28 mouse cellular contexts compared by ENCODE assay signal in genomic region chr11:11519255-11520243, GRCm38 (mm10). TPM values are rescaled to one million over a fixed set of nuclear protein-coding genes. Genes with fewer than 3 reads are reported as not detected.
A peak's percentile ranks its signal among the peaks of the same experiment; 100 is the strongest.
DNase-seq lines count a peak whose midpoint lies in the region; TF ChIP-seq lines count a peak whose summit lies in the region.
"Had no signal": no experiment of that assay in that cellular context is flagged by ENCODE, and none has a peak within 500 bp of the region (broad histone marks: within the 10 kb centered on the region; RNA-seq: fewer than 3 reads in every experiment).

No protein-coding gene starts in this region.

- H3K9ac ChIP-seq in CH12.LX (ENCODE audit: insufficient read depth, low read depth) = peak overlapping the region; percentile 51
- H3K9ac ChIP-seq: limb, embryonic 15.5 days; liver, embryonic 14.5 days; lung, embryonic 14.5 days had no signal

- dilution Hi-C loops in CH12.LX (cut with MboI; ENCODE audit: extremely low pct_ligation_motif_present, extremely low pct_unique_long_range_greater_than_20kb, low sequenced_read_pairs) = no loop called here

- in situ Hi-C loops in CH12.LX (cut with MboI; ENCODE audit: low pct_ligation_motif_present, low pct_unique_long_range_greater_than_20kb, low sequenced_read_pairs) = no loop called here

- H3K9me3 ChIP-seq in CH12.LX (replicated peaks; ENCODE audit: low read length) = peaks cover 7% of the 10 kb centered on the region
- H3K9me3 ChIP-seq: limb, embryonic 10.5 days; limb, embryonic 15.5 days had no signal

- no peaks in the 10 kb centered on the region for H3K27me3 ChIP-seq in CH12.LX (replicated peaks)
- H3K27me3 ChIP-seq: limb, embryonic 15.5 days had no signal

- no peak for TF ChIP-seq POLR2A in CH12.LX (IDR thresholded peaks at IDR 0.05; ENCODE audit: low read depth, low read length)

- H3K79me2 ChIP-seq in CH12.LX (replicated peaks; ENCODE audit: control insufficient read depth, extremely low read depth, insufficient read depth, poor library complexity, severe bottlenecking) = no peaks in the 10 kb centered on the region

- peak; percentile 49 to 51 for DNase-seq in spleen, postnatal 36 days (ENCODE audit: low spot score in 2 of 2)
- DNase-seq in spleen, adult 12 weeks (ENCODE audit: low spot score) = no peak
- DNase-seq in CH12.LX (ENCODE audit: extremely low read depth) = no peak
- DNase-seq in induced T-regulatory cell, adult 2 months (ENCODE audit: low read depth) = peak; percentile 70
- no peak for DNase-seq in layer of hippocampus, postnatal 14 days (ENCODE audit: low spot score in 2 of 2)
- no peak for DNase-seq in heart, adult 18-20 months
- DNase-seq in cerebellum, postnatal 4 days (ENCODE audit: low spot score in 2 of 2) = no peak
- DNase-seq: adrenal gland, adult 2 months; adrenal gland, postnatal 36 days; cerebellum, adult 8-10 months; gastrocnemius, postnatal 10 days; heart, postnatal 14 days; kidney, adult 9 months; kidney, postnatal 10 days; lung, embryonic 14.5 days; lung, postnatal 14 days; retina, postnatal 1 day; right cerebral cortex, postnatal 14 days had no signal

- no peaks in the 10 kb centered on the region for H3K36me3 ChIP-seq in CH12.LX (replicated peaks in 1 of 2; ENCODE audit: control insufficient read depth in 1 of 2, insufficient read depth in 1 of 2, low read length in 1 of 2)
- H3K36me3 ChIP-seq: limb, embryonic 10.5 days; limb, embryonic 15.5 days had no signal

- H3K4me1 ChIP-seq in CH12.LX (ENCODE audit: control insufficient read depth in 1 of 2, insufficient read depth in 2 of 2) = peaks cover 28 to 81% of the 10 kb centered on the region in 2 experiments
- H3K4me1 ChIP-seq: limb, embryonic 10.5 days; limb, embryonic 15.5 days had no signal

- no peak for TF ChIP-seq CTCF in CH12.LX (conservative IDR thresholded peaks at IDR 0.05 in 1 of 2, IDR thresholded peaks at IDR 0.05 in 1 of 2; ENCODE audit: low read depth in 2 of 2, low read length in 2 of 2)

- H3K4me2 ChIP-seq in CH12.LX (ENCODE audit: insufficient read depth, low read depth, poor library complexity, severe bottlenecking) = no peak overlapping the region
- H3K4me2 ChIP-seq: limb, embryonic 15.5 days; lung, embryonic 14.5 days; midbrain, embryonic 11.5 days had no signal

- no peak overlapping the region for H3K27ac ChIP-seq in CH12.LX (ENCODE audit: insufficient read depth, low read depth)
- H3K27ac ChIP-seq: limb, embryonic 10.5 days; limb, embryonic 15.5 days; liver, embryonic 14.5 days had no signal

- no peak overlapping the region for H3K4me3 ChIP-seq in CH12.LX (replicated peaks in 1 of 3; ENCODE audit: low read depth in 2 of 3, low read length in 2 of 3, poor library complexity in 1 of 3)
- H3K4me3 ChIP-seq: erythroblast, embryonic 14.5 days; limb, embryonic 10.5 days; limb, embryonic 15.5 days had no signal

- no peak for TF ChIP-seq RAD21 in CH12.LX (IDR thresholded peaks at IDR 0.05; ENCODE audit: low read depth, low read length)

- no peak for TF ChIP-seq EP300 in CH12.LX (IDR thresholded peaks at IDR 0.05; ENCODE audit: low read length)

TF ChIP-seq in CH12.LX, 34 proteins besides CTCF, POLR2A, EP300 and RAD21:
- TF ChIP-seq MEF2A (IDR thresholded peaks at IDR 0.05; ENCODE audit: borderline replicate concordance, low read depth, low read length) (peak; percentile 62), MAFK (IDR thresholded peaks at IDR 0.05; ENCODE audit: insufficient replicate concordance, low read length) (no peak), HCFC1 (IDR thresholded peaks at IDR 0.05; ENCODE audit: low read depth, low read length) (no peak), BHLHE40 (IDR thresholded peaks at IDR 0.05; ENCODE audit: low read depth, low read length) (peak; percentile 61)

RNA-seq across cellular contexts. Expression of gene Zpbp, which starts 57.3 kb away (rescaled TPM):
- total RNA-seq in CH12.LX (2012; rRNA removed) (0.34 TPM in 2 replicates), CH12.LX (2014; rRNA removed) (0.62 and 0.66 TPM in 2 replicates)
- 0.25 and 0.50 TPM in 2 replicates for polyA plus RNA-seq in CH12.LX (2012; ENCODE audit: insufficient read length, low read depth)
- total RNA-seq in layer of hippocampus, postnatal 14 days (2021) = 1 to 10 TPM in 1 of 2 experiments, under 1 TPM in 1; 0.88 to 1.1 TPM
- total RNA-seq in heart, adult 18-20 months (2021) = under 1 TPM; 0.57 to 0.80 TPM
- polyA plus RNA-seq: erythroblast, embryonic 14.5 days; small intestine, adult 2 months had no signal

RNA-seq across cellular contexts. Expression of gene Spata48, which starts 57.7 kb away (rescaled TPM):
- total RNA-seq in CH12.LX (2012; rRNA removed) (0.42 and 1.5 TPM in 2 replicates), CH12.LX (2014; rRNA removed) (0.22 and 0.51 TPM in 2 replicates)
- polyA plus RNA-seq in CH12.LX (2012; ENCODE audit: insufficient read length, low read depth) = 0.35 and 0.44 TPM in 2 replicates
- 1 to 10 TPM; 1.6 to 3.3 TPM for total RNA-seq in layer of hippocampus, postnatal 14 days (2021)
- 1 to 10 TPM; 1.2 to 1.9 TPM for total RNA-seq in heart, adult 18-20 months (2021)
- polyA plus RNA-seq: forebrain, embryonic 16.5 days; gonadal fat pad, adult 2 months; large intestine, adult 2 months; small intestine, adult 2 months; urinary bladder, adult 2 months had no signal

Comparison
In these comparisons a context has a peak if more than half of its experiments do, and no peak if none do; other contexts are left out.
1. DNase-seq: peak in spleen, postnatal 36 days (2 of 2) and induced T-regulatory cell, adult 2 months (single experiment); none in spleen, adult 12 weeks (single experiment), CH12.LX (single experiment), layer of hippocampus, postnatal 14 days (0 of 2), heart, adult 18-20 months (0 of 2) and cerebellum, postnatal 4 days (0 of 2).